Mouse (Mus musculus) kidney, adult 8-10 months (tissue): Measurements from ENCODE around the gene Zfp648.

Experiments used
- DNase-seq, 2 experiments: peaks; one replicate each; pipeline ENCODE4 v3.0.0; 2022

The Zfp648 gene

GRCm38 (mm10) chr1:154200955-154201722 is at the start of gene Zfp648:
Gene Zfp648, plus strand, starts transcription at chr1:154201187.
- peak; percentile 32 to 37 for DNase-seq

DNA sequence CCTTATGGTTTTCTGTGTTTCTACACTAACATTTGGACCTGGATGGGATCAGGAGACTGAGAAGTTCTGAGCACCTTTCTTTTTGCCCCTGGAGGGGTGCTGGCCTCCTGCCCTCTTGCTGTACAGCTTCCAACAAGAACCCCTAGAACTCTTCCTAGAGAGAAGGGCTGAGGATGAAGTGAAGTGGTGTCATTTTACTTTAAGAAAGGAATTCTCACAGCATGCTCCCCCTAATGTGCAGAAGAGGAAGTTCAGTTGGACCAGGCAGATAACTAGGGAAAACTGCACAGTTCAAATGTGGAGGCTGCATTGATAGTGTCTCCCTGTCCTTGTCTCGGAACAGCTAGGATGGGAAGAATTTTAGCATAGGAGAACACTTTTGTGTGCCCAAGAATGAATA is 48.4 kb upstream of the Zfp648 start:
- peak in 1 of 2 experiments; percentile 26 for DNase-seq

GRCm38 (mm10) chr1:154153800-154154199 is 47.2 kb upstream of the Zfp648 start:
- DNase-seq: peak; percentile 56 to 71

GRCm38 (mm10) chr1:154156177-154157062 is 44.6 kb upstream of the Zfp648 start:
- peak in 1 of 2 experiments; percentile 38 for DNase-seq

DNA sequence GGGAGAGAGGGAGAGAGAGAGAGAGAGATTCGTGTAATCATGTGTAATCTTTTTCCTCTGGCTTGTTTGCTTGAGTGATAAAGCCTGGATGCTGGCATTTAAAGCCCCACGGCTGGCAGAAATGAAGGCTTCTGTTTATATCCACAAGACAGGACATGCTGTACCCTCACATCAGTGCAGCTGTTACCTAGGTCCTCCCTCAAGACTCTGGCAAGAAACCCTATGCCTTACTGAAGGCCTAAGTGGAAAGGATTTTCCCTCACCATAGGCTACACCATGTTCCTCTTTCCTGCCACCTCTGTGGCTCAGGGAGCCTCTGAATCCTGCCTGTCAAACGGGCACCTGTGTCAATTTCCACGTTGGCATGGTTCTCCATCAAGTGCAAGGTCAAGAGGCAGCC is 43.9 kb upstream of the Zfp648 start:
- DNase-seq: no peak

GRCm38 (mm10) chr1:154167696-154168095 is 33.3 kb upstream of the Zfp648 start:
- no peak for DNase-seq

- no peak for DNase-seq
Measured at GRCm38 (mm10) chr1:154175334-154175733, 25.7 kb upstream of the Zfp648 start.

GRCm38 (mm10) chr1:154177781-154178180 is 23.2 kb upstream of the Zfp648 start:
- no peak for DNase-seq

- DNase-seq: no peak
Measured at GRCm38 (mm10) chr1:154178541-154179155, 22.3 kb upstream of the Zfp648 start.

GRCm38 (mm10) chr1:154180952-154181351 is 20.0 kb upstream of the Zfp648 start:
- DNase-seq: peak; percentile 74 to 83

- peak in 1 of 2 experiments; percentile 34 for DNase-seq
Measured at GRCm38 (mm10) chr1:154182396-154183076, 18.5 kb upstream of the Zfp648 start.

DNA sequence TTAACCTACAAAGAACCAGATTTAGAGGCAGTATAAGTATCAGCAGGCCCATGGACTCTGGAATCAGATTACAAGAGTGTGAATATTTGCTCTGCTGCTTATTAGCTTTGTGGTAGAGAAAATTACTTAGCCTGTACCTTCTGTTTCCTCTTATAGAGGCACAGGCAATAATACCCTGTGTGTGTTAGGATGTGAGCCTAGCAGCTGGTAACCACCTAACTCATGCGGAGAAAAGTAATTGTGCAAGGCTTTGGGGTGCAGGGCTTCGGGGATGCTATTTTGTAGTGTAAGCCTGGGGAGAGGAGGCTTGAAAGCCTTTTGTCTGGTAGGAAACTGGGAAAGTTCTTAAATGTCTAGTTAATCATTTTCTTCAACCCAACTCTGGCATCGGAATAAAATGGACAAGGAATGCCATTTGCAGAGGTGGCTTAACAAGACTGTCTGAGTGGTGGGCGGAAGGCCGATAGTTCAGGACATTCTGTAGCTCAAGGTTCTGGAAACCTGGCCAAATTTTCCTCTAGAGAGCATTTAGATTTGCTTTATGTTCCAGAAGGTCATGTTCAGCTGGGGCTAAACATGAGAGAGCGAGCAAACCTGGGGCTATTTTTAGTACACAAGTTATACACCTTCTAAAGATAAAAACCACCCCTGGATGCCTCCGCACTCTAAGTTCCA is 17.8 kb upstream of the Zfp648 start:
- DNase-seq: no peak

GRCm38 (mm10) chr1:154188229-154188628 is 12.8 kb upstream of the Zfp648 start:
- DNase-seq: no peak

DNA sequence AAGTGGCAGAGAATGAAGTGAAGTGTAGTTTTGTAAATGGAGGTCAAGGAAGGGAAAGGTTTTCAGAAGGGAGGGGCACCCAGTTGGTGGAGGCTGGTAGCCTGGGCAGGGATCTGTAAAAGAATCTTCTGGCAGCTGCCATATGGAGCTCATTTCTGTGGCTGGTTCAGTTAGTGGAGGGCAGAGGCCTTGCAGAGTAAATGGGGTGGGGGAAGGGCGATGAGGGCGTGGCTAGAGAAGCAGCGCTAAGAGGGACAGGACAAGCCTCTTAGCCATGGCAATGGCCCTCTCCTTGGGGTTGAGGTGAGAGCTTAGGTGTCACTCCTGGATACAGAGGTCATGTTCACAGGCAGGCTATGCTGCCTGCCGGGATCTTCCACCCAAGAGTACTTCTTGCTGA is 12.4 kb upstream of the Zfp648 start:
- no peak for DNase-seq

GRCm38 (mm10) chr1:154189842-154190530 is 11.0 kb upstream of the Zfp648 start:
- no peak for DNase-seq

DNA sequence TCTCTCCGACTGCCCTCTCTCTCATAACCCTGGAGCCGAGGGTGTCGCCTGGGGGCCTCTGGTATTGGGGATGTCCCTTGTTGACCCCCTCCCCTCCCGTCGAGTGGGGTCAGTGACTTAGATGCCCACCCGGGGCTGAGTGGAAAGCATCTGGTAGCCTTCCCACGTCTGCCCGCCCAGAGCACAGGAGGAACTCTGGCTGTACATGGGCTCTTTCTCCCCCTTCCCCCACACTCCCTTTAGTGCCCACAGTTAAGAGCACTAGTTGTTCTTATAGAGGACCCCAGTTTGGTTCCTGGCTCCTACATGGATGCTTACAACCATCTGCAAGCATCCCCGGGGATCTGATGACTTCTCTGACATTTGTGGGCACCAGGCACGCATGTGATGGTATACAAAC is 2.1 kb upstream of the Zfp648 start:
- DNase-seq: no peak

DNA sequence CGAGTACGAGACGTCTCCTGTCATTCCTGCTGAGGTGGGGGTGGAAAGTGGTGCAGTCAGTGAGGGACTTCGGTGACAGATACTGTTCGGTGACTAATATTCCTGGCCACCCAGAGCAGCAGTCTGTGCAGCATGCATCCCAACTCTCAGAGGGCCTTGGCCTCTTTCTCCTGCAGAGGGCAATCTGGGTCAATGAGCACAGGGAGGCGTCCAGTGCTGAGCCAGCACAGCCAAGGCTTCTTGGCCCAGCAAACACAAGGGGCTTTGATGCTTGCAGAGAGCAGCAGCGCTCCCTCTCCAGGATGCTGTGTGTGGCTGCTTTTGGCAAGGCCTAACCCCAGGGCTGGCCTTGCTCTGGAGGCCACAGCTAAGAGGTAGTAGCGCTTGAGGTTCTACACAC is 1.6 kb downstream of the Zfp648 start:
- DNase-seq: peak in 1 of 2 experiments; percentile 46

- DNase-seq: no peak
Measured at GRCm38 (mm10) chr1:154203386-154203785, 2.4 kb downstream of the Zfp648 start.

DNA sequence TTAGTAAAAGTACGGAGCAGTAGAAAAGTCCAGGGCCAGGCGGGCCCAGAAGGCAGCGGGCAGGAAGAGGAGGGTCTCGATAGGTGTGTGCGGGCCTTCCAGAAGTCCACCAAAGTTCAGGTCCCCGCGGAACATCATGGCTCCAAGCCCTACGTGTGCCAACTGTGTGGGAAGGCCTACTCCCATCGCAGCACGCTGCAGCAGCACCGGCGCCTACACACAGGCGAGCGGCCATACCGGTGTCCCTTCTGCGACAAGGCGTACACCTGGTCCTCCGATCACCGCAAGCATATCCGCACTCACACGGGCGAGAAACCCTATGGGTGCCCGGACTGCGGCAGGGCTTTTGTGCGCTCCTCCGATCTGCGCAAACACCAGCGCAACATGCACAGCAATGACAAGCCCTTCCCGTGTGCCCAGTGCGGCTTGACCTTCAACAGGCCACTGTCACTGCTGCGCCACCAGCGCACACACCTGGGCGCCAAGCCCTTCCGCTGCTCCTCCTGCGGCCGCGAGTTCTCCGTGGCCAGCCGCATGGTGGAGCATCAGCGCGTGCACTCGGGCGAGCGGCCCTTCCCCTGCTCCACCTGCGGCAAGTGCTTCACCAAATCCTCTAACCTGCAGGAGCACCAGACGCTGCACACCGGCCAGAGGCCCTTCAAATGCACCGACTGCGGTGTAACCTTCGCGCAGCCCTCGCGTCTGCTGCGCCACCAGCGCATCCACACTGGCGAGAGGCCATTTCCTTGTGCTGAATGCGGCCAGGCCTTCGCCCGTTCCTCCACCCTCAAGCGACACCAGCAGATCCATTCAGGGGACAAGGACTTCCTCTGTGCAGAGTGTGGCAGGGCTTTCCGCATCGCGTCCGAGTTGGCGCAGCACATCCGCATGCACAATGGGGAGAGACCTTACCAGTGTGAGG is 3.9 kb downstream of the Zfp648 start:
- DNase-seq: no peak

- DNase-seq: no peak
Measured at GRCm38 (mm10) chr1:154219991-154220390, 19.0 kb downstream of the Zfp648 start.
